ENCODE assay signal across 9 mouse cellular contexts in the genomic region with DNA sequence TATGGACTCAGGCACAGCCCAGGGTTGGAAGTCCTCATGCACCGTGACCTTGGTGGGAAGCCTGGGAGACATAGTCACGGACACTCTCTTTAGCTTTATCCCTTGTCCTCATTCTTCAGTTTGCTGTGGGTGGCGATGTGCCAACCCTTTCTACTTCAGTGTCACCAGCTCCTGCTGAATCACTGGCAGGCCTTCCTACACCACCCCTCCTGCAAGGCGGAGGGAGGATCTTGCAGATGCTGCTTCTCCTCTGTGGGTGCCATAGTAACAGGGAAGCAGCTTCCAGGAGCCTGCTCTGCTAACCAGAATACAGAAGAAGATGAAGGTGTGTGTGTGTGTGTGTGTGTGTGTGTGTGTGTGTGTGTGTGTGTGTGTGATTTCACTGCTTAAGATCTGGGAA. TPM values are rescaled to one million over a fixed set of nuclear protein-coding genes. Genes with fewer than 3 reads are reported as not detected.
A peak's percentile ranks its signal among the peaks of the same experiment; 100 is the strongest.
DNase-seq lines count a peak whose midpoint lies in the region; ATAC-seq lines count a peak whose summit lies in the region.
"Had no signal": no experiment of that assay in that cellular context is flagged by ENCODE, and none has a peak within 500 bp of the region (broad histone marks: within the 10 kb centered on the region; RNA-seq: fewer than 3 reads in every experiment).

No protein-coding gene starts in this region.

- H3K27me3 ChIP-seq in limb, embryonic 10.5 days (ENCODE audit: low read depth, poor library complexity, severe bottlenecking), result no peaks in the 10 kb centered on the region
- H3K27me3 ChIP-seq: limb, embryonic 12.5 days had no signal

- peak; percentile 10 to 36 for DNase-seq in cerebellum, postnatal 14 days
- DNase-seq in cerebellum, adult 9-11 months, result no peak
- peak; percentile 70 for DNase-seq in 3T3-L1 (ENCODE audit: low read depth, low spot score)
- peak; percentile 55 to 95 for DNase-seq in left cerebral cortex, adult 8-10 months (ENCODE audit: low spot score in 2 of 2)
- no peak for DNase-seq in kidney, postnatal 25 days
- DNase-seq in limb, embryonic 10.5 days (ENCODE audit: low spot score), result no peak
- no peak for DNase-seq in gastrocnemius, postnatal 4 days (ENCODE audit: low spot score in 2 of 2)

- no peaks in the 10 kb centered on the region for H3K36me3 ChIP-seq in limb, embryonic 10.5 days
- H3K36me3 ChIP-seq: limb, embryonic 12.5 days had no signal

- no peak overlapping the region for H3K27ac ChIP-seq in limb, embryonic 10.5 days
- H3K27ac ChIP-seq: limb, embryonic 12.5 days had no signal

- no peak overlapping the region for H3K4me3 ChIP-seq in limb, embryonic 10.5 days
- H3K4me3 ChIP-seq: limb, embryonic 12.5 days had no signal

- H3K4me1 ChIP-seq in limb, embryonic 10.5 days, result no peaks in the 10 kb centered on the region
- H3K4me1 ChIP-seq: limb, embryonic 12.5 days had no signal

- WGBS in limb, embryonic 10.5 days, result 81% methylated on average over 4 of the region's 4 CpGs

- ATAC-seq in frontal cortex, adult (ENCODE audit: low TSS enrichment), result peak; percentile 95

- no peaks in the 10 kb centered on the region for H3K9me3 ChIP-seq in limb, embryonic 10.5 days (replicated peaks)
- H3K9me3 ChIP-seq: limb, embryonic 12.5 days had no signal

RNA-seq across cellular contexts. Expression of a gene that starts 4.8 kb away (rescaled TPM):
- total RNA-seq in left cerebral cortex, adult 8-10 months (2022), result 100 to 1,000 TPM; 245 to 257 (median 245) TPM
- polyA plus RNA-seq in limb, embryonic 10.5 days (2016; fragmentation: Nextera tagmentation; extraction: Ambion mirVana), result 153 and 174 TPM in 2 replicates
- 10 to 100 TPM; 93.9 to 95.2 TPM for total RNA-seq in gastrocnemius, postnatal 4 days (2021)

RNA-seq across cellular contexts. Expression of a gene that starts 30.9 kb away (rescaled TPM):
- 10 to 100 TPM; 24.7 to 27.7 (median 25.0) TPM for total RNA-seq in left cerebral cortex, adult 8-10 months (2022)
- 72.7 and 81.9 TPM in 2 replicates for polyA plus RNA-seq in limb, embryonic 10.5 days (2016; fragmentation: Nextera tagmentation; extraction: Ambion mirVana)
- total RNA-seq in gastrocnemius, postnatal 4 days (2021), result 10 to 100 TPM; 18.3 to 18.6 TPM

RNA-seq across cellular contexts. Expression of a gene that starts 31.9 kb away (rescaled TPM):
- total RNA-seq in left cerebral cortex, adult 8-10 months (2022), result 100 to 1,000 TPM; 280 to 313 (median 302) TPM
- 1,415 and 1,701 TPM in 2 replicates for polyA plus RNA-seq in limb, embryonic 10.5 days (2016; fragmentation: Nextera tagmentation; extraction: Ambion mirVana)
- total RNA-seq in gastrocnemius, postnatal 4 days (2021), result 100 to 1,000 TPM; 469 to 478 TPM

RNA-seq across cellular contexts. Expression of a gene that starts 44.2 kb away (rescaled TPM):
- total RNA-seq in left cerebral cortex, adult 8-10 months (2022), result 10 to 100 TPM; 27.5 to 30.6 (median 28.5) TPM
- polyA plus RNA-seq in limb, embryonic 10.5 days (2016; fragmentation: Nextera tagmentation; extraction: Ambion mirVana), result 68.8 and 74.0 TPM in 2 replicates
- 10 to 100 TPM; 25.1 to 28.0 TPM for total RNA-seq in gastrocnemius, postnatal 4 days (2021)

RNA-seq across cellular contexts. Expression of a gene that starts 47.2 kb away (rescaled TPM):
- total RNA-seq in left cerebral cortex, adult 8-10 months (2022), result 1 to 10 TPM; 2.2 to 5.0 (median 2.8) TPM
- polyA plus RNA-seq in limb, embryonic 10.5 days (2016; fragmentation: Nextera tagmentation; extraction: Ambion mirVana), result 2.7 and 3.6 TPM in 2 replicates
- 1 to 10 TPM; 4.1 to 4.2 TPM for total RNA-seq in gastrocnemius, postnatal 4 days (2021)

Comparison
In these comparisons a context has a peak if more than half of its experiments do, and no peak if none do; other contexts are left out.
1. DNase-seq: peak in cerebellum, postnatal 14 days (2 of 2), 3T3-L1 (single experiment) and left cerebral cortex, adult 8-10 months (2 of 2); none in cerebellum, adult 9-11 months (single experiment), kidney, postnatal 25 days (0 of 2), limb, embryonic 10.5 days (single experiment) and gastrocnemius, postnatal 4 days (0 of 2).